Mouse (Mus musculus) Patski (cell line): ENCODE measurements at regions not wholly inside any gene's neighbourhood (a gene's known extent, or its start where the extent isn't known, plus 50 kb on each side); places are given as distances from the start of the nearest gene placed in this dataset.
"Not testable (repeated sequence)": the region's sequence is repeated elsewhere in the genome, so short reads cannot be mapped to it uniquely, and the experiment has no call there.

Source experiments
- ATAC-seq: fragments of 100-300 bp; one replicate; pipeline ENCODE4 v1.8.0; 2021
- CTCF ChIA-PET: fragments of 350-600 bp; sonication (Branson Sonifier 250); formaldehyde crosslinking; loops from one replicate; lab custom pipeline; 2022; ENCODE audit warnings: inconsistent platforms; lab: Charles Lee
- POLR2A ChIA-PET: fragments of 350-600 bp; sonication (Branson Sonifier 250); formaldehyde crosslinking; loops from one replicate; lab custom pipeline; 2022; ENCODE audit warnings: antibody characterized with exemption, inconsistent platforms; lab: Charles Lee
- DNase-seq: peaks from one replicate; pipeline ENCODE4 v3.0.0-alpha.2; 2011; ENCODE audit warnings: low read depth, low spot score
- H3K27me3 ChIP-seq: fragments of 371-371 bp; one replicate; pipeline ENCODE4 v1.5.1; 2021
- CTCF ChIP-seq: fragments of 100-300 bp; IDR thresholded peaks from one replicate; pipeline ENCODE4 v1.5.1; 2021
- in situ Hi-C: fragments of 300-500 bp; cut with MboI; formaldehyde crosslinking; loops from 3 replicates; pipeline ENCODE4 v1.11.1; 2018; ENCODE audit warnings: low pct_unique_long_range_greater_than_20kb, mixed read lengths

DNA sequence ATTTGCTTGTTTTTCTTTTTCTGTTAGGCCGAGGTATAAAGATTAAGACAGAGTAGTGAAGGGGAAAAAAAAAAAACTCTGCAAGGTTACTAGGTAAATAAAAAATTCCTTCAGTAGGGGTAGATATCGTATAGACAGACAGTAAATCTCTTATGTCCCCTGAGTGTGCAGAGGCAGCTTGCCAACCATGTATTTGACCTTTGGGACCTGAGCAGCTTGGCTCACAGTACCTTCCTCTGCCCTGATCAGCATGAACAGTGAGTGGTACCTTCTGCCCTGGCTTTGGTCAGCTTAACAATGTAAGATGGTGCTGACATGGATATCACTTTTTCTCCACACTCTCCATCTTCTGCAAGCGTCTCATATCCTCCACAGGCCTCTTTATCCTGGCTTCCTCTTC, 168.3 kb upstream of the Arglu1 start:
- in situ Hi-C loops = no loop called here
- POLR2A ChIA-PET = no interaction called here
- no peak for DNase-seq
- no peaks in the 10 kb centered on the region for H3K27me3 ChIP-seq
- no peak for ATAC-seq
- CTCF ChIA-PET = no interaction called here
- TF ChIP-seq CTCF = no peak

DNA sequence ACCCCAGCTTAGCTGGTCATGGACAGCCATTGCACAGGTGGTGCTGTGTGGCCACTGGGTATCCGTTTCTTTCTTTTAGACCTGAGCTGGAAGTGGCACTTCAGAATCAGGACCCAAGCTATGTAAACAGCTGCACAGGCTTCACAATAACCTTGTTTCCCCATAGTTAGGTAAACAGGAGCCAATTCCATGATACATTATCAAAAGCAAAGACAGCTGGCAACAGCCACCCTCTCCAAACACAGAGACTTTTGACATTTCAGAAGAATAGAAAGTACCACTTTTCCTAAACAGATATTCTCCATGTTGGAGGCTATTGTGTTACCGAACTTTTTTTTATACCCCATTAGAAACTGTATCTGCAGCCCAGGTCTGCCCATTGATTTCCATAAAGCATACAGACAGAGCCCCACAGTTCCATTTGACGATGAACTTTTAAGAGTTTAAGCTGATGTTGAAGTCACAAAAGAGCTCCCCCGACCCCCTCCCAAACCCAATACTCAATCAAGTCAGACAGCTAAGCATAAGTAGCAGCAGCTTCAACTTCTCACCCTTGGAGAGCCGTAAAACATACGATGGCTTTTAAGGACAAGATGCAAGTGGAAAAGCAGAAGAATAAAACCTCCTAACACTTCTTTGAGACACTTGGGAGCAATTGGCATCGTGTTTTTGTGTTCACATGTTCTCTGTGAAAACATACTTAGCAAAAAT, 162.5 kb upstream of the Arglu1 start:
- TF ChIP-seq CTCF = no peak
- ATAC-seq (no peak), DNase-seq (no peak)
- in situ Hi-C loops = no loop called here
- CTCF ChIA-PET = no interaction called here
- POLR2A ChIA-PET = no interaction called here
- H3K27me3 ChIP-seq = peaks cover 4% of the 10 kb centered on the region

DNA sequence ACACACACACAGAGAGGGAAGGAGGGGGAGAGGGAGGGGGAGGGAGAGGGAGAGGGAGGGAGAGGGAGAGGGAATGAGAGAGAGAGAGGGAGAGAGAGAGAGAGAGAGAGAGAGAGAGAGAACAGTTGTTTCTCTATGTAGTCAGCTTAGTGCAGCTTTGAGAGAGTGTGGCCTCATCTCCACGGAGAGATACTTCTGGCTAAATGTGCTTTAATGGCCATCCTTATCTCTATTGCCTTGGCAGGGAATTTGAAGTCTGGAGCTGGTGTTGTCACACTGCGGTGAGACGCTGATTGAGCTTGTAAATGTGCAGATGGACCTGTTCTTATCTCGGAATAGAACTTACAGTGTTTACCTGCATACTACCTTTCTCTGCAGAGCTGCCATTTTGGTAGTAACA, 160.9 kb upstream of the Arglu1 start:
- ATAC-seq (no peak), DNase-seq (no peak)
- in situ Hi-C loops = no loop called here
- no peak for TF ChIP-seq CTCF
- ChIA-PET POLR2A (no interaction called here), CTCF (no interaction called here)
- peaks cover 4% of the 10 kb centered on the region for H3K27me3 ChIP-seq

DNA sequence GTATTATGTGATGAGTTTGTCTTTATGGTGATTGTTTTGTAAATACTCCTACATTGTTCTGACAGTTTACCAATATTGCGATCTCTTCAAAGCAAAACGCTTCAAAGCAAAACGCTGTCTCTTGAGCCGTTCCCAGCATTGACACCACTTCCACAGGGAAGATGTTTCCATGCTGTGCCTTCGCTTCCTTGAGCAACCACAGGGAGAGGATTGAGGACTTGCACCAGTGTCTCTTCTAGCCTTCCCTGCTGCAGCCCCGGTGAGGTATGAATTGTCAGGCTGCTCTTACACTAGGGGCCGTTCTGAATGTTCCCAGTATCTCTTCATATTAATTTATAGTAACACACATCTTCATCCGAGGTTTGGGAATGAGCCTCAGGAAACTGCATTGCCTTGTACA, 160.4 kb upstream of the Arglu1 start:
- ATAC-seq (no peak), DNase-seq (no peak)
- in situ Hi-C loops = no loop called here
- CTCF ChIA-PET = interaction anchor here (0.7 kb wide), 1 partner anchor 11 kb away, joined by 3 read pairs; no protein-coding TSS in a partner anchor
- H3K27me3 ChIP-seq = peaks cover 4% of the 10 kb centered on the region
- TF ChIP-seq CTCF = no peak
- POLR2A ChIA-PET = no interaction called here

DNA sequence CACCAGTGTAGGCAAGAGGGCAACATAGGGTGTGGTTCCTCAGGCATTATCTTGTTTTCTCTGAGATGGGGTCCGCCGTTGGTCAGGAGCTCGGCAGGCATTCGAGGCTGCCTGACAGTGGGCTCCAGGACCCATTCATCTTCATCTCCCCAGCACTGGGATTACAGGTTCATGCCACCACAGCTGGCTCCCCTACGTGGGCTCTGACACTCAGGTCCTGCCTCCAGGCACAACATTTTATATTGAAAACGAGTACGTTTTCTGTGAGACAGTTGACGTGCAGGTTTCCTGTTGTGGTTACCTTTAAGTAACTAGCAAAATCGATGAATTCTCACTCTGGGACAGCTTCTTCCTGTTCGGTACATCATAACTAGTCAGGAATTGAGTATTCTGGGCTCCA, 157.3 kb upstream of the Arglu1 start:
- ChIA-PET CTCF (no interaction called here), POLR2A (no interaction called here)
- TF ChIP-seq CTCF = no peak
- no peaks in the 10 kb centered on the region for H3K27me3 ChIP-seq
- ATAC-seq = no peak
- in situ Hi-C loops = no loop called here
- DNase-seq = no peak

DNA sequence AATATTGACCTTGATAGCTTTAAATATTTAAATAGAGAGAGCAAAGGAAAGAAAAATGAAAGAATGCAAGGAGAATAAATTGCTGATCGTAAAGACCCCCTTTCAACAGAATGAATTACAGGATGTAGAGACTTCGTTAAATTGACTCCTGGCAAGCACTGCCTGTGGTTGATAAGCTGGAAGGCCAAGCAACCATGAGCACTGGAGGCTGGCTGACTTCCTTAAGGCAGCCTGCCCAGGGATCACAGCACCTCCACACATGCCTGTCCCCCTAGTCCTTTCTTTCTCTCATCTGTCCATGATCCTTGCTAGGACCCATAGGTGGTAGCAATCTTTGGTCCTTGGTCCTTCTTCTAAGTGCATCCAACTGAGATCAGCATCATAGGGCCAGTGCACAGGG, 152.0 kb upstream of the Arglu1 start:
- TF ChIP-seq CTCF = no peak
- no peak for DNase-seq
- ChIA-PET CTCF (no interaction called here), POLR2A (no interaction called here)
- H3K27me3 ChIP-seq = no peaks in the 10 kb centered on the region
- ATAC-seq = no peak
- in situ Hi-C loops = no loop called here

DNA sequence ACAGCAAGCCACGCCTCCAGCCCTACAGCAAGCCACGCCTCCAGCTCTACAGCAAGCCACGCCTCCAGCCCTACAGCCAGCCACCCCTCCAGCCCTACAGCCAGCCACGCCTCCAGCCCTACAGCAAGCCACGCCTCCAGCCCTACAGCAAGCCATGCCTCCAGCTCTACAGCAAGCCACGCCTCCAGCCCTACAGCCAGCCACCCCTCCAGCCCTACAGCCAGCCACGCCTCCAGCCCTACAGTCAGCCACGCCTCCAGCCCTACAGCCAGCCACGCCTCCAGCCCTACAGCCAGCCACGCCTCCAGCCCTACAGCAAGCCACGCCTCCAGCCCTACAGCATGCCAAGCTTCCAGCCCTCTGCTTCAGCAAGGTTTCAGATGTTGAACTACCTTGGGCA, 145.8 kb upstream of the Arglu1 start:
- H3K27me3 ChIP-seq, DNase-seq, POLR2A ChIA-PET, ATAC-seq, CTCF ChIA-PET: not testable (repeated sequence)
- in situ Hi-C loops = loop anchor here (10.0 kb wide), 1 partner anchor 139 kb away; no protein-coding TSS in a partner anchor

DNA sequence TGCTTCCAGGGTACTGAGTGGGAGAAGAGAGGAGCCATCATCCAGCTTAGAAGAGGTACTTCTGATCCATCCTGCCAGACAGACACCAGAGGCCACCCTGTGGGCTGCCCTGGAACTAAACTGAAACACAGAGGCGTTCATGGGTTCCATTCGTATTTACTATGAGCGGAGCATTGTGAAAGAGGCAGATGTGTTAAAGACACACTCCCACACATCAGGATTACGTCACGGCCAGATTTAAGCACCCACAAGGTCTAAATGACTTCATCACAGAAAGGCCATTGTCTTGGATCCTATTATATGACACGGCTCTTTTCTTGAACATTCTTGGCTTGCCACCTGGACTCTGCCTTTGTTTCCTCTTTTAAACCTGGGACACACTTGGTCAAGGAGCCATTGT, 141.0 kb upstream of the Arglu1 start:
- H3K27me3 ChIP-seq = no peaks in the 10 kb centered on the region
- CTCF ChIA-PET = no interaction called here
- peak; percentile 30 for TF ChIP-seq CTCF
- DNase-seq (no peak), ATAC-seq (no peak)
- POLR2A ChIA-PET = no interaction called here
- in situ Hi-C loops = loop anchor here (10.0 kb wide), 1 partner anchor 143 kb away; no protein-coding TSS in a partner anchor

DNA sequence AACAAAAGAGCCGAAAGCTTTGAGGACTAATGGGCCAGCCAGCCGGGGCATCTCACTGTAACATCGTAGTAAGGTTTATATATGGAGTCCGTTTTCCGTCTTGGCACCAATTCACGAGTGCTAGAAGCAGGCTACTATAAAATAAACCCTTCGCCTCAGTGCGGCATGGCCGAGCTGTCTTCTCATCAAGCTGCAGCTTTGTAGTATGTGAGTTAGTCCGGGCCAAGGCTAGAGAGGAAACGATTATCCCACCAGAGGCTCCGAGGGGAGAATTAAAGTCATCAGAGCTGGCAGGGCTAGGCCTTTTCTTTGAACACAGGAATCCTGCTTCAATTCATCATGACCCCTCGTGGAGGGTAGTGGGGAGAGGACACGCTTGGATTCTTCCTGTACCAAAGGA, 138.9 kb upstream of the Arglu1 start:
- ChIA-PET POLR2A (no interaction called here), CTCF (interaction anchor here (1.0 kb wide), 1 partner anchor 12 kb away, joined by 3 read pairs; no protein-coding TSS in a partner anchor)
- DNase-seq (no peak), ATAC-seq (no peak)
- in situ Hi-C loops = no loop called here
- no peak for TF ChIP-seq CTCF
- no peaks in the 10 kb centered on the region for H3K27me3 ChIP-seq

DNA sequence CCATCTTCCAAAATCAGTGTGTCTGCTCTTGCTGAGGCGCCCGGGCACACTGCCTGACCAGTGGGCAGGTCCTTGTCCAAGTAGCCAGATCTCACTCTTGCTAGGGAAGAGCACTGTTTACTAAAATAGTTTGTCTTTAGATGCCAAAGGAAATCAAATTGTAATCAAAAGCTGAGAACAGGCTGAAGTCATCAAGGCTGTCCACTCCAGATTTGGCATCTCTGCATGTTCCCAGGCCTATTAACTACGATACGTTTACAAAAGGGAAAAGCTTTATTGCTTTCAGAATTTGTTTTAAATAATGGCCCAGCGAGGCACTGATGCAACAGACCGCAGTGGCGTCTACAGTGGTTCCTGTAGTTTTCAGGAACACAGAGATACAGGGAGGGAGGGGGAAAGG, 137.2 kb upstream of the Arglu1 start:
- H3K27me3 ChIP-seq = no peaks in the 10 kb centered on the region
- in situ Hi-C loops = no loop called here
- no peak for TF ChIP-seq CTCF
- ATAC-seq (no peak), DNase-seq (no peak)
- CTCF ChIA-PET = no interaction called here
- POLR2A ChIA-PET = no interaction called here

DNA sequence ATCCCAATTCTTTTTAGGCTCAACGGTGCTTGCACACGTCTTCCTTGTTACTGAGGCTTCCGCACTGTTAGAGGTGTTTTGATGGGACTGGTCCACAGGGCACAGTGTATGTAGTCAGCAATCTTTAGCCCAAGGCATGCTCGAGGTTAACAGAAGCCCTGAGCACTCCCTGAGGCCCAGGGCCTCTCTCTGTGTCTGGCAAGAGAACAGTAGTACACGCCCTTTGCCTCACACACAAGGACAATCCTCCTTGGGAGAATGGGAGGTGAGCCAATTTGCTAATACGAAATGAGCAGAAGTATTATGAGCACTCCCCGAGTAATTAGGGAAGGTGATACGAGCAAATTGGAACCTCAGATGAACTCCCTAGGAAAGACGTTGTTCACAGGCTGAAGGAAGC, 136.5 kb upstream of the Arglu1 start:
- ChIA-PET CTCF (no interaction called here), POLR2A (no interaction called here)
- no peaks in the 10 kb centered on the region for H3K27me3 ChIP-seq
- no peak for ATAC-seq
- no peak for TF ChIP-seq CTCF
- no peak for DNase-seq
- in situ Hi-C loops = no loop called here

DNA sequence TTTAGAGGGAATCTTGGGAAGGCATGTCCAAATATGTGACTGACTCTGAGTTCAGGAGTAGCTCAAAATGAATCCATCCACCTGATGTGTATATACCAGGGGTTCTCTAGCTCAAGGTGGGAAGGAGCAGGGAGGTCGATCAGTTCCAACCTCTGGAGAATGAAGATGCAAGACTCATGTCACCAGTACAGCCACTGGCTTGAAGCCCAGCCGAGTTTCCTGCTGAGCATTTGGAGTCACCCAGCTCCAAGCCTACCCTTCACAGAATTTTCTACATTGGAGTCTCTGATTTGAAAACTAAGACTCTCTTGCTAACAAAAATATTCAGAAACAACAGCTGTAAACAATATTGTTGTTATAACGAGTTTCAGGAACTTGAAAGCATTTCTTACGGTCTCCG, 134.6 kb upstream of the Arglu1 start:
- ATAC-seq (no peak), DNase-seq (no peak)
- no peaks in the 10 kb centered on the region for H3K27me3 ChIP-seq
- no peak for TF ChIP-seq CTCF
- ChIA-PET POLR2A (no interaction called here), CTCF (interaction anchor here (1.1 kb wide), 1 partner anchor 10 kb away, joined by 3 read pairs; no protein-coding TSS in a partner anchor)
- in situ Hi-C loops = no loop called here
